Comparison of ENCODE assay signal across 23 mouse cellular contexts in the genomic region with DNA sequence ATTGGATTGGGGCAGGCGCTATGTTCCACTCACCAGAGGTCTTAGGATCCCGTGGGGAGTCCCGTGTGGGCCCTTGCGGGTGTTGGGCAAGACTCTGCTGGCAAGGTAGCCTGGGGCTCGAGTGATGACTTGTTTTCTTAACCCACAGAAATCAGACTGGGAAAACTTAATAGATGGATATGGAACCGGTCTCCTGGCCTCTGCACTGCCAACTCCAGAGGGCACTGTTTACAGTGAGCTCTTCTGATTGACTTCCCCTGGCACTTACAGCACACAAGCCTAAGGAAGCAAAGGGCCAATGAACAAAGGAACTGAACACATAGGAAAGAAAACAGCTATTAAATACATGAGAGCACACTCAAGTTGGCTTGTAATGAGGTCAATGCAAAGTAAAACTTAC. TPM values are rescaled to one million over a fixed set of nuclear protein-coding genes. Genes with fewer than 3 reads are reported as not detected.
A peak's percentile ranks its signal among the peaks of the same experiment; 100 is the strongest.
DNase-seq lines count a peak whose midpoint lies in the region; TF ChIP-seq lines count a peak whose summit lies in the region.
"Had no signal": no experiment of that assay in that cellular context is flagged by ENCODE, and none has a peak within 500 bp of the region (broad histone marks: within the 10 kb centered on the region; RNA-seq: fewer than 3 reads in every experiment).

No protein-coding gene starts in this region.

- peak; percentile 5 for TF ChIP-seq CTCF in left cerebral cortex, adult 2 months (IDR thresholded peaks at IDR 0.05)

- H3K27ac ChIP-seq in left cerebral cortex, adult 2 months = no peak overlapping the region
- H3K27ac ChIP-seq: embryonic facial prominence, embryonic 15.5 days; heart, embryonic 13.5 days; hindbrain, embryonic 14.5 days; limb, embryonic 13.5 days; liver, embryonic 15.5 days; midbrain, embryonic 13.5 days; neural tube, embryonic 13.5 days had no signal

- peak; percentile 62 for DNase-seq in heart, adult 11 months
- no peak for DNase-seq in heart, adult 18-20 months
- no peak for DNase-seq in left cerebral cortex, adult 2 months (ENCODE audit: extremely low spot score in 1 of 2, low spot score in 2 of 2)
- no peak for DNase-seq in left cerebral cortex, adult 9 months (ENCODE audit: low spot score in 2 of 2)
- peak; percentile 11 for DNase-seq in lung, postnatal 10 days
- no peak for DNase-seq in embryo, embryonic 9.5 days (ENCODE audit: extremely low spot score)
- DNase-seq in adrenal gland, postnatal 36 days = no peak
- DNase-seq: adrenal gland, adult 2 months; cerebellum, adult 11 months; cerebellum, postnatal 25 days; embryo, embryonic 11 days; gastrocnemius, postnatal 36 days; heart, postnatal 36 days; right cerebral cortex, adult 18-20 months; thymus, postnatal 14 days had no signal

- no peak overlapping the region for H3K4me3 ChIP-seq in left cerebral cortex, adult 2 months
- H3K4me3 ChIP-seq: embryonic facial prominence, embryonic 15.5 days; heart, embryonic 13.5 days; limb, embryonic 13.5 days; liver, embryonic 15.5 days; midbrain, embryonic 13.5 days; neural tube, embryonic 13.5 days had no signal

- intact Hi-C loops in left cerebral cortex, adult 2 months (cut with DNase I) = no loop called here

RNA-seq across cellular contexts. Expression of a gene that starts 26.2 kb away (rescaled TPM):
- 10 to 100 TPM; 80.1 to 92.3 TPM for total RNA-seq in heart, adult 18-20 months (2021)
- total RNA-seq in left cerebral cortex, adult 2 months (2021) = 10 to 100 TPM; 13.7 to 17.6 TPM
- total RNA-seq in adrenal gland, postnatal 36 days (2021) = 10 to 100 TPM; 55.0 to 84.7 TPM
- total RNA-seq: MEL had no signal

Comparison
In these comparisons a context has a peak if more than half of its experiments do, and no peak if none do; other contexts are left out.
1. DNase-seq: peak in heart, adult 11 months (single experiment) and lung, postnatal 10 days (single experiment); none in heart, adult 18-20 months (0 of 2), left cerebral cortex, adult 2 months (0 of 2), left cerebral cortex, adult 9 months (0 of 2), embryo, embryonic 9.5 days (single experiment) and adrenal gland, postnatal 36 days (0 of 2).